Mouse (Mus musculus) limb, embryonic 13.5 days (tissue): Measurements from ENCODE around the gene Celf5. TPM values are rescaled to one million over a fixed set of nuclear protein-coding genes. Genes with fewer than 3 reads are reported as not detected.

Experiments used
- ATAC-seq: fragments of 200-750 bp; cut with Nextera tagmentation; 2 replicates; pipeline ENCODE4 v1.8.0; 2017; ENCODE audit warnings: low read depth, moderate number of reproducible peaks, moderate TSS enrichment; ENCODE audit not compliant: low FRiP score
- H3K27ac ChIP-seq: fragments of 300-500 bp; sonication (generic); 2 replicates; pipeline ENCODE4 v1.5.1; 2015; ENCODE audit warnings: inconsistent platforms, mild to moderate bottlenecking, moderate library complexity
- H3K27me3 ChIP-seq: fragments of 300-500 bp; sonication (generic); 2 replicates; pipeline ENCODE4 v1.6.1; 2015; ENCODE audit warnings: mild to moderate bottlenecking, inconsistent platforms
- H3K36me3 ChIP-seq: fragments of 300-500 bp; sonication (generic); 2 replicates; pipeline ENCODE4 v1.6.1; 2015; ENCODE audit warnings: inconsistent platforms, mild to moderate bottlenecking, moderate library complexity
- H3K4me1 ChIP-seq: fragments of 300-500 bp; sonication (generic); 2 replicates; pipeline ENCODE4 v1.6.1; 2015; ENCODE audit warnings: inconsistent platforms
- H3K4me2 ChIP-seq: fragments of 300-500 bp; sonication (generic); replicated peaks from 2 replicates; pipeline ENCODE4 v1.6.1; 2015; ENCODE audit warnings: inconsistent platforms, mild to moderate bottlenecking, moderate library complexity
- H3K4me3 ChIP-seq: fragments of 300-500 bp; sonication (generic); 2 replicates; pipeline ENCODE4 v1.5.1; 2015; ENCODE audit warnings: moderate library complexity, mild to moderate bottlenecking, inconsistent platforms
- H3K9ac ChIP-seq: fragments of 300-500 bp; sonication (generic); 2 replicates; pipeline ENCODE4 v1.6.1; 2015; ENCODE audit warnings: mild to moderate bottlenecking, inconsistent platforms
- H3K9me3 ChIP-seq: fragments of 300-500 bp; sonication (generic); 2 replicates; pipeline ENCODE4 v1.6.1; 2016; ENCODE audit warnings: inconsistent platforms
- WGBS: fragments of 180-500 bp; shearing (Covaris S2); methylation state at CpG from one replicate; pipeline ENCODE4 v1.1.7; 2015; 5-methylcytosine and 5-hydroxymethylcytosine counted together
- polyA plus RNA-seq: library from polyadenylated mRNA; unstranded; fragments of >200 nt; fragmentation: Nextera tagmentation; extraction: Ambion mirVana; gene quantifications from 2 replicates; pipeline ENCODE4 v1.2.1, GENCODE M21; 2015

Celf5 gene
- polyA plus RNA-seq, 1 experiment from 2014 or later: 1.6 TPM

GRCm38 (mm10) chr10:81485060-81485449 lies 2.5 kb upstream of the Celf5 start:
- no peak for ATAC-seq
- no peak overlapping the region for H3K4me2 ChIP-seq
- no peak overlapping the region for H3K27ac ChIP-seq
- 0 out of 2 replicates have a peak, but pooled peaks cover 5% of the 10 kb centered on the region for H3K4me1 ChIP-seq
- H3K27me3 ChIP-seq: peaks cover 29% of the 10 kb centered on the region
- H3K9me3 ChIP-seq: no peaks in the 10 kb centered on the region
- H3K4me3 ChIP-seq: no peak overlapping the region
- 14% methylated on average over 2 of the region's 2 CpGs for WGBS
- H3K36me3 ChIP-seq: peaks cover 42% of the 10 kb centered on the region
- no peak overlapping the region for H3K9ac ChIP-seq

- Histone ChIP-seq H3K36me3 (peaks cover 37% of the 10 kb centered on the region), H3K9ac (no peak overlapping the region), H3K27ac (no peak overlapping the region), H3K4me2 (no peak overlapping the region), H3K27me3 (peaks cover 33% of the 10 kb centered on the region), H3K4me3 (no peak overlapping the region), H3K4me1 (0 out of 2 replicates have a peak, but pooled peaks cover 5% of the 10 kb centered on the region), H3K9me3 (no peaks in the 10 kb centered on the region)
- ATAC-seq: no peak
- WGBS: 51% methylated on average over 6 of the region's 6 CpGs
Observed at GRCm38 (mm10) chr10:81484441-81485059, 2.0 kb upstream of the Celf5 start.

- peaks cover 34% of the 10 kb centered on the region for H3K27me3 ChIP-seq
- 0 out of 2 replicates have a peak, but pooled peaks cover 5% of the 10 kb centered on the region for H3K4me1 ChIP-seq
- WGBS: 22% methylated on average over 9 of the region's 9 CpGs
- H3K4me2 ChIP-seq: no peak overlapping the region
- ATAC-seq: no peak
- peaks cover 31% of the 10 kb centered on the region for H3K36me3 ChIP-seq
- no peak overlapping the region for H3K4me3 ChIP-seq
- H3K9me3 ChIP-seq: no peaks in the 10 kb centered on the region
- H3K9ac ChIP-seq: no peak overlapping the region
- H3K27ac ChIP-seq: no peak overlapping the region
Observed at GRCm38 (mm10) chr10:81483983-81484382, 1.5 kb upstream of the Celf5 start.

GRCm38 (mm10) chr10:81481605-81482532 lies 640 bp downstream of the Celf5 start:
- WGBS: 4% methylated on average over 35 of the region's 35 CpGs
- Histone ChIP-seq H3K9me3 (no peaks in the 10 kb centered on the region), H3K36me3 (peaks cover 10% of the 10 kb centered on the region), H3K9ac (peak overlapping the region; percentile 65), H3K27me3 (peaks cover 55% of the 10 kb centered on the region), H3K4me3 (peak overlapping the region; percentile 51), H3K4me1 (0 out of 2 replicates have a peak, but pooled peaks cover 8% of the 10 kb centered on the region), H3K27ac (no peak overlapping the region), H3K4me2 (peak overlapping the region; percentile 83)
- ATAC-seq: no peak

GRCm38 (mm10) chr10:81474461-81474860 lies 8.0 kb downstream of the Celf5 start:
- Histone ChIP-seq H3K4me1 (peaks cover 11% of the 10 kb centered on the region), H3K27me3 (peaks cover 96% of the 10 kb centered on the region), H3K4me3 (no peak overlapping the region), H3K9ac (no peak overlapping the region), H3K27ac (no peak overlapping the region), H3K36me3 (no peaks in the 10 kb centered on the region), H3K4me2 (no peak overlapping the region), H3K9me3 (no peaks in the 10 kb centered on the region)
- 77% methylated on average over 10 of the region's 10 CpGs for WGBS
- no peak for ATAC-seq

GRCm38 (mm10) chr10:81473003-81473451 lies 9.5 kb downstream of the Celf5 start:
- H3K9ac ChIP-seq: no peak overlapping the region
- peaks cover 11% of the 10 kb centered on the region for H3K4me1 ChIP-seq
- H3K4me3 ChIP-seq: peak overlapping the region; percentile 11
- H3K4me2 ChIP-seq: peak overlapping the region; percentile 21
- no peaks in the 10 kb centered on the region for H3K9me3 ChIP-seq
- ATAC-seq: no peak
- peaks cover 100% of the 10 kb centered on the region for H3K27me3 ChIP-seq
- H3K27ac ChIP-seq: no peak overlapping the region
- 2% methylated on average over 22 of the region's 22 CpGs for WGBS
- no peaks in the 10 kb centered on the region for H3K36me3 ChIP-seq

- Histone ChIP-seq H3K27ac (no peak overlapping the region), H3K4me2 (peak overlapping the region; percentile 21; the same call in 1 of the 2 replicates), H3K27me3 (peaks cover 100% of the 10 kb centered on the region), H3K4me1 (peaks cover 11% of the 10 kb centered on the region), H3K9ac (no peak overlapping the region), H3K36me3 (no peaks in the 10 kb centered on the region), H3K9me3 (no peaks in the 10 kb centered on the region), H3K4me3 (peak overlapping the region; percentile 11; the same call in 1 of the 2 replicates)
- 8% methylated on average over 15 of the region's 18 CpGs for WGBS
- ATAC-seq: no peak
Observed at GRCm38 (mm10) chr10:81472403-81473002, 10.0 kb downstream of the Celf5 start.

- Histone ChIP-seq H3K27me3 (peaks cover 100% of the 10 kb centered on the region), H3K4me2 (no peak overlapping the region), H3K27ac (no peak overlapping the region), H3K4me1 (peaks cover 8% of the 10 kb centered on the region), H3K4me3 (no peak overlapping the region), H3K9ac (no peak overlapping the region), H3K9me3 (no peaks in the 10 kb centered on the region), H3K36me3 (no peaks in the 10 kb centered on the region)
- WGBS: 48% methylated on average over 18 of the region's 18 CpGs
- ATAC-seq: no peak
Observed at GRCm38 (mm10) chr10:81470454-81470853, 12.1 kb downstream of the Celf5 start.

- H3K9me3 ChIP-seq: no peaks in the 10 kb centered on the region
- no peaks in the 10 kb centered on the region for H3K36me3 ChIP-seq
- H3K27me3 ChIP-seq: peaks cover 100% of the 10 kb centered on the region
- H3K27ac ChIP-seq: no peak overlapping the region
- no peak for ATAC-seq
- no peak overlapping the region for H3K9ac ChIP-seq
- H3K4me2 ChIP-seq: no peak overlapping the region
- 82% methylated on average over 5 of the region's 5 CpGs for WGBS
- no peak overlapping the region for H3K4me3 ChIP-seq
- H3K4me1 ChIP-seq: peaks cover 14% of the 10 kb centered on the region
Observed at GRCm38 (mm10) chr10:81469253-81469652, 13.3 kb downstream of the Celf5 start.

- ATAC-seq: no peak
- Histone ChIP-seq H3K9ac (no peak overlapping the region), H3K27me3 (peaks cover 100% of the 10 kb centered on the region), H3K4me2 (no peak overlapping the region), H3K9me3 (no peaks in the 10 kb centered on the region), H3K27ac (no peak overlapping the region), H3K4me3 (no peak overlapping the region), H3K36me3 (no peaks in the 10 kb centered on the region), H3K4me1 (peaks cover 11% of the 10 kb centered on the region)
- WGBS: 85% methylated on average over 16 of the region's 16 CpGs
Observed at GRCm38 (mm10) chr10:81467670-81468235, 14.8 kb downstream of the Celf5 start.

- Histone ChIP-seq H3K27ac (no peak overlapping the region), H3K4me1 (peaks cover 11% of the 10 kb centered on the region), H3K9me3 (no peaks in the 10 kb centered on the region), H3K27me3 (peaks cover 100% of the 10 kb centered on the region), H3K4me2 (no peak overlapping the region), H3K36me3 (no peaks in the 10 kb centered on the region), H3K4me3 (no peak overlapping the region), H3K9ac (no peak overlapping the region)
- no peak for ATAC-seq
- 52% methylated on average over 14 of the region's 14 CpGs for WGBS
Observed at GRCm38 (mm10) chr10:81466881-81467280, 15.6 kb downstream of the Celf5 start.
